13 mouse cellular contexts compared by ENCODE assay signal in genomic region chr13:34240087-34240428, GRCm38 (mm10).
A peak's percentile ranks its signal among the peaks of the same experiment; 100 is the strongest.
DNase-seq lines count a peak whose midpoint lies in the region; ATAC-seq lines count a peak whose summit lies in the region.
"Had no signal": no experiment of that assay in that cellular context is flagged by ENCODE, and none has a peak within 500 bp of the region (broad histone marks: within the 10 kb centered on the region; RNA-seq: fewer than 3 reads in every experiment).

No protein-coding gene starts in this region.

- peak overlapping the region; percentile 2; the same call in 1 of the 2 replicates for H3K27ac ChIP-seq in liver, embryonic 15.5 days (replicated peaks)
- H3K27ac ChIP-seq in embryonic facial prominence, embryonic 10.5 days (replicated peaks): peak overlapping the region; percentile 1
- peak overlapping the region; percentile 70 for H3K27ac ChIP-seq in midbrain, embryonic 13.5 days
- H3K27ac ChIP-seq: liver, embryonic 14.5 days had no signal

- no peak overlapping the region for H3K9ac ChIP-seq in liver, embryonic 15.5 days
- no peak overlapping the region for H3K9ac ChIP-seq in midbrain, embryonic 13.5 days (replicated peaks)
- H3K9ac ChIP-seq: liver, embryonic 14.5 days had no signal

- peaks cover 25% of the 10 kb centered on the region; the same call in 1 of the 2 replicates for H3K4me1 ChIP-seq in liver, embryonic 15.5 days (replicated peaks)
- peaks cover 51% of the 10 kb centered on the region for H3K4me1 ChIP-seq in embryonic facial prominence, embryonic 10.5 days
- H3K4me1 ChIP-seq in midbrain, embryonic 13.5 days (replicated peaks): peaks cover 59% of the 10 kb centered on the region

- 81% methylated on average over 3 of the region's 3 CpGs for WGBS in liver, embryonic 15.5 days (ENCODE audit: insufficient replicate concordance)
- WGBS in embryonic facial prominence, embryonic 10.5 days: 52% methylated on average over 3 of the region's 3 CpGs
- 44% methylated on average over 3 of the region's 3 CpGs for WGBS in midbrain, embryonic 13.5 days

- no peak for DNase-seq in liver
- no peak for DNase-seq in embryonic facial prominence, embryonic 10.5 days (ENCODE audit: low spot score)
- peak; percentile 68 for DNase-seq in kidney, adult 18-20 months
- DNase-seq in B cell, adult 2 months: no peak
- DNase-seq in cerebellum, adult 11 months: no peak
- DNase-seq: adrenal gland, postnatal 14 days; cerebellum, adult 8-10 months; gastrocnemius, postnatal 36 days had no signal

- no peaks in the 10 kb centered on the region for H3K9me3 ChIP-seq in liver, embryonic 15.5 days (replicated peaks)
- H3K9me3 ChIP-seq in embryonic facial prominence, embryonic 10.5 days: no peaks in the 10 kb centered on the region
- no peaks in the 10 kb centered on the region for H3K9me3 ChIP-seq in midbrain, embryonic 13.5 days

- H3K36me3 ChIP-seq in liver, embryonic 15.5 days (replicated peaks): peaks cover 29% of the 10 kb centered on the region; the same call in 1 of the 2 replicates
- no peaks in the 10 kb centered on the region for H3K36me3 ChIP-seq in embryonic facial prominence, embryonic 10.5 days (replicated peaks)
- no peaks in the 10 kb centered on the region for H3K36me3 ChIP-seq in midbrain, embryonic 13.5 days

- H3K27me3 ChIP-seq in liver, embryonic 15.5 days: no peaks in the 10 kb centered on the region
- H3K27me3 ChIP-seq in embryonic facial prominence, embryonic 10.5 days (replicated peaks; ENCODE audit: low read depth, poor library complexity, severe bottlenecking): peaks cover 3% of the 10 kb centered on the region
- no peaks in the 10 kb centered on the region for H3K27me3 ChIP-seq in midbrain, embryonic 13.5 days

- no peak overlapping the region for H3K4me3 ChIP-seq in liver, embryonic 15.5 days (replicated peaks)
- H3K4me3 ChIP-seq in embryonic facial prominence, embryonic 10.5 days: no peak overlapping the region
- H3K4me3 ChIP-seq in midbrain, embryonic 13.5 days (replicated peaks): no peak overlapping the region
- H3K4me3 ChIP-seq: erythroblast, embryonic 14.5 days had no signal

- ATAC-seq in liver, embryonic 15.5 days (ENCODE audit: insufficient read depth): no peak
- no peak for ATAC-seq in midbrain, embryonic 13.5 days
- no peak for ATAC-seq in activated CD4-positive, CD25-positive, alpha-beta regulatory T cell, adult 4 months

- no peak overlapping the region for H3K4me2 ChIP-seq in liver, embryonic 15.5 days
- no peak overlapping the region for H3K4me2 ChIP-seq in midbrain, embryonic 13.5 days (replicated peaks)

Comparison
In these comparisons a context has a peak if more than half of its experiments do, and no peak if none do; other contexts are left out.
1. H3K27ac ChIP-seq: peak in every context shown above with its lines; median percentile 70 in midbrain, embryonic 13.5 days; 2 in liver, embryonic 15.5 days; 1 in embryonic facial prominence, embryonic 10.5 days.